Mouse (Mus musculus): Measurements from ENCODE around the gene Tcl1b5. TPM values are rescaled to one million over a fixed set of nuclear protein-coding genes. Genes with fewer than 3 reads are reported as not detected.
"Not testable (repeated sequence)": the region's sequence is repeated elsewhere in the genome, so short reads cannot be mapped to it uniquely, and the experiment has no call there.

Gene Tcl1b5
- polyA plus RNA-seq, 1 experiment from 2014 or later: not detected

DNA sequence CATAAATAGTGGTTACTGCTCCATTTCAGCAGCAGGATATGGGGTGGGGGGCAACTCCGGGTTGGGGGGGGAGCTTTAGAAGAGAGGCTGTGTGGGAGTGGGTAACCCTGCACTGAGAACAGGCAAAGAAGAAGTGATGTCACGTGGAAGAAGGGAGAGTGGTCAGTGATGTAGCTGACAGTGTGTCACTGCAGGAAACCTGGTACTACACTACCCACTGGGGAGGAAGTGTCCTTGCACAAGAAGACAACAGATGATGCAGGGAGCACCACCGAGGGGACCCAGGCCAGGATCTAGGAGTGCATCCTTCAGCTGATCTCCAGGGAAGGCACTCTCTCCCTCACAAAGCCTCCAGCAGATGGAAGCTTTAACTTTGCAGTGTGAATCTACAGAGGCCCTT lies 9.4 kb upstream of the Tcl1b5 start:
- H3K27me3 ChIP-seq (replicated peaks): no peaks in the 10 kb centered on the region
- no peaks in the 10 kb centered on the region for H3K9me3 ChIP-seq
- no peak overlapping the region for H3K4me3 ChIP-seq (replicated peaks)
- H3K4me2 ChIP-seq (replicated peaks): no peak overlapping the region
- ATAC-seq: no peak
- no peaks in the 10 kb centered on the region for H3K36me3 ChIP-seq
- no peak overlapping the region for H3K9ac ChIP-seq
- 71% methylated on average over 3 of the region's 3 CpGs for WGBS
- no peaks in the 10 kb centered on the region for H3K4me1 ChIP-seq (replicated peaks)
- no peak overlapping the region for H3K27ac ChIP-seq

DNA sequence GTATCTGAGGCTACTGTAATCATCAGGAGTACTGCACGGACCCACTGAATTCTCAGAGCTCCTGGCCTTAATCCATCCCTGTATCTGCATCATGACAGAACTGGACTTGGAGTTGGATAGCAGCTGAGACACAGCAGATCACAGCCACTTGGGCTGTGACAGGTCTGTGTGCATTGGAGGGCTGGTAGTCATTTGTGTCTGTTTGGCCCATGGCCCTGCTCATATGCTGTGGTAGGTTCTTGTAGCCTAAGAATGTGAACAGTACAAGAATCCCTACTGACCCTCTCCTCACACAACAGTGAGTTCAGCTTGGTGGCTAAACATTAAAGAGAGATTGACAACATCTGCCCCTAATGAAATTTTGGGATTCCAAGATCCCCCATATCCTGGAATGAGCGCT lies 2.8 kb upstream of the Tcl1b5 start:
- Histone ChIP-seq H3K9ac (no peak overlapping the region), H3K4me2 (replicated peaks) (no peak overlapping the region), H3K36me3 (no peaks in the 10 kb centered on the region), H3K4me3 (replicated peaks) (no peak overlapping the region), H3K27ac (no peak overlapping the region), H3K27me3 (replicated peaks) (no peaks in the 10 kb centered on the region), H3K4me1 (replicated peaks) (no peaks in the 10 kb centered on the region), H3K9me3 (no peaks in the 10 kb centered on the region)
- WGBS: 71% methylated on average over 2 of the region's 2 CpGs
- no peak for ATAC-seq

DNA sequence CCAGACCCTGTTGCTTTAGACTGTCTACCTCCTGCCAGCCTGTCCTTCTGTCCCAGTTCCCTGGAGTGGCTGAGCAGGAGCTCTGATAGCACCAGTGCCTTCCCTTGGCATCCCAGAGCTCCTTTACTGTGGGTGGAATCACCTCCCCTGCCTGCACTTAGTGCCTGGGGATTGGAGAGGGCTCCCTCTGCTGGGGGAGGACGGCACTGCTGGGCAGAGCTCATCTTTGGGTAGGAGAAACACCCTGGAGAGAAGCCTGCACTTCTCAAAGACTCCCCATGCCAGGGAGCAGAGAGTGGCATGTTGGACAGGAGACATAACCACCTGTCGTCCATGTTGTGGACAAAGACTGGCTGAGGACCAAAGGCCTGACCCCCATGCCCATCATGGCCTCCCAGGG lies 1.8 kb upstream of the Tcl1b5 start:
- not testable (repeated sequence) for ATAC-seq; H3K9me3 ChIP-seq; H3K36me3 ChIP-seq; H3K27ac ChIP-seq; H3K27me3 ChIP-seq (replicated peaks); H3K9ac ChIP-seq; H3K4me2 ChIP-seq (replicated peaks); H3K4me1 ChIP-seq (replicated peaks); H3K4me3 ChIP-seq (replicated peaks)
- WGBS: 27% methylated on average over 2 of the region's 2 CpGs

GRCm38 (mm10) chr12:105181040-105181644 lies 5.0 kb downstream of the Tcl1b5 start:
- WGBS: 76% methylated on average over 4 of the region's 4 CpGs
- H3K36me3 ChIP-seq; H3K27ac ChIP-seq; H3K27me3 ChIP-seq (replicated peaks); ATAC-seq; H3K4me1 ChIP-seq (replicated peaks); H3K9ac ChIP-seq; H3K4me2 ChIP-seq (replicated peaks); H3K9me3 ChIP-seq; H3K4me3 ChIP-seq (replicated peaks): not testable (repeated sequence)

DNA sequence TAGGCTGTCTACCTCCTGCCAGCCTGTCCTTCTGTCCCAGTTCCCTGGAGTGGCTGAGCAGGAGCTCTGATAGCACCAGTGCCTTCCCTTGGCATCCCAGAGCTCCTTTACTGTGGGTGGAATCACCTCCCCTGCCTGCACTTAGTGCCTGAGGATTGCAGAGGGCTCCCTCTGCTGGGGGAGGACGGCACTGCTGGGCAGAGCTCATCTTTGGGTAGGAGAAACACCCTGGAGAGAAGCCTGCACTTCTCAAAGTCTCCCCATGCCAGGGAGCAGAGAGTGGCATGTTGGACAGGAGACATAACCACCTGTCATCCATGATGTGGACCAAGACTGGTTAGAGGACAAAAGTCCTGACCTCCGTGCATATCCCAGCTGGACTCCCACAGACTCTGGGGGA lies 12.8 kb downstream of the Tcl1b5 start:
- not testable (repeated sequence) for H3K9ac ChIP-seq; H3K27me3 ChIP-seq (replicated peaks); H3K36me3 ChIP-seq; H3K4me2 ChIP-seq (replicated peaks); H3K4me3 ChIP-seq (replicated peaks); H3K4me1 ChIP-seq (replicated peaks); ATAC-seq; H3K9me3 ChIP-seq; H3K27ac ChIP-seq
- WGBS: 44% methylated on average over 2 of the region's 2 CpGs

DNA sequence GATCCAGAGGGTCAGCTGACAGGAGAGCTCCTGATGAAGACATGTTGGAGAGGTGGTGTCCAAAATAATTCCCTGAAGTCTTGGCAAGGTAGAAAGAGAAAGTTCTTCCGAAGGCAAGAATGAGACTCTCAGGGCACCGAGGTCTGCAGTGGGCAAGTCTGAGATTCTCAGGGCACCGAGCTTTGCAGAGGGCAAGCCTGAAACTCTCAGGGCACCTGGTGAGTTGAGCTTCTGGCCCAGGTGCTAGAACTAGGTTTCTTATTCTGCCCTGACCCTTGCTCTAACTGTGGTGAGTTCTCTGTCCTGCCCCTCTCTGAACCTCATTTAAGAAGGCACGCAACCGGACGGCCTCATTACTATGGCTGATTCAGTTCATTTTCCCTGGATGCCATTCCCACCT lies 14.6 kb downstream of the Tcl1b5 start, which contains the start of gene Tcl1b3:
Gene Tcl1b3 (plus strand): TSS at position 301 of the 400 bp plus-strand sequence.
- H3K4me3 ChIP-seq (replicated peaks); H3K36me3 ChIP-seq; H3K27me3 ChIP-seq (replicated peaks); H3K9ac ChIP-seq; H3K9me3 ChIP-seq; ATAC-seq; H3K27ac ChIP-seq; H3K4me1 ChIP-seq (replicated peaks); H3K4me2 ChIP-seq (replicated peaks): not testable (repeated sequence)
- WGBS: 87% methylated on average over 6 of the region's 6 CpGs

DNA sequence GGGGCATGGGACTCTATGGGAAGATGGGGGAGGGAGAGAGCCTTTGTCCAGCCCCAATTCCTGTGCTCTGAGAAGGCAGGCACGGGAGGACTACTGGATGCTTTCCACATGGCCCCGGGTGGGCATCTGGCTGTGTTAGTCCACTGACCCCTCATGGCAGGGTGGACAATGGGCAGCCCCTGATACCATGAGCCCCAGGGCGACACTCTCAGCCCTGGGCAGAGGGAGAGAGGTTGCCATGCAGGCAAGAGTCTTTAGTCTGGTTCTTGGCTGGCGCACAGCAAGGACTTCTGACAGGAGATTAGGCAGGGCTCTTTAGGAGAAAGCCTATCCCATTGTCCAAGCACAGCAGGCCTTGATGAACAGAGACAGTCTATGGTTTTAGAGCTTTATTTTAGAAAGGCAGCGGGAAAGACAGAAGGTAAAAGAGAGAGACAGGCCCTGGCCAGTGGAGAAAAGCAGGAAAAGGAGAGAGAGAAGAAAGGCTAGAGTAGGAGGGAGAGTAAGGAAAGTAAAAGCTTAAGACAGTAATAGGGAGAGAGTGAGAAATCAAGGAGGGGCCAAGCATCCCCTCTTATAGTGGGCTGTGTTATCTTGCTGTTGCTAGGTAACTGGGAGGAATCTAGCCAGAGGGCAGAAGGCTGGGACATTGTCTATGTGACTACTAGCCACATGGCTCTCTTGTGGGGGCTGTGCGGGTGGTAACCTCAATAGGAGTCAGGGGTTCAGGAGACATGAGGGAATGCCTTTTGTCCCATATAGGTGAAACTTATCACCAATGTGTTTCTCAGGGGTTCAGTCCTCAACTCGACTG lies 23.7 kb downstream of the Tcl1b5 start:
- not testable (repeated sequence) for ATAC-seq; H3K4me2 ChIP-seq (replicated peaks); H3K9me3 ChIP-seq; H3K36me3 ChIP-seq; H3K4me3 ChIP-seq (replicated peaks); H3K4me1 ChIP-seq (replicated peaks); H3K27me3 ChIP-seq (replicated peaks); H3K9ac ChIP-seq; H3K27ac ChIP-seq
- 67% methylated on average over 7 of the region's 7 CpGs for WGBS

DNA sequence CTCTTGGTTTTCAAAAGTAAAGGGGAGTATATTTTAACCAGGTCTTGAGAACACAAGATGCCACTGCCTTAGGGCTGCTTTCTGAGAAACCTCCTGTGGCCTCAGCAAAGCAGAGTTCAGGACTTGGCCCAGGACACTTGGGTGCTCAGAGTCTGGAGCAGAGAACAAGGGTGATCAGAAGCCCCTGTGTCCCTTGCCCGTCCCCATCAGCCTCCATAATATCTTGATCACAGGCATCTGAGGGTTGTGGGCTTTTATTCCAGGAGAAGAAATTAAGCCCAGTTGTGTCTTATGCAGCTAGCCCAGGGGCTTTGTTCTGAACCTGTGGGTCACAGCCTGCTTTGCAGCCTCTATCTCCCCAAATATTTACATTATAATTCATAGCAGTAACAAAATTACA lies 25.5 kb downstream of the Tcl1b5 start, which contains the start of gene Tcl1b4:
Gene Tcl1b4 (plus strand): TSS at position 301 of the 400 bp plus-strand sequence.
- not testable (repeated sequence) for H3K4me2 ChIP-seq (replicated peaks); H3K4me1 ChIP-seq (replicated peaks); ATAC-seq; H3K27ac ChIP-seq; H3K9ac ChIP-seq; H3K4me3 ChIP-seq (replicated peaks); H3K36me3 ChIP-seq; H3K9me3 ChIP-seq; H3K27me3 ChIP-seq (replicated peaks)
- WGBS: 90% methylated on average over 1 of the region's 1 CpGs

- H3K36me3 ChIP-seq: no peaks in the 10 kb centered on the region
- no peaks in the 10 kb centered on the region for H3K4me1 ChIP-seq (replicated peaks)
- no peak overlapping the region for H3K4me3 ChIP-seq (replicated peaks)
- H3K9me3 ChIP-seq: no peaks in the 10 kb centered on the region
- H3K27ac ChIP-seq: no peak overlapping the region
- no peak for ATAC-seq
- WGBS: 56% methylated on average over 1 of the region's 1 CpGs
- H3K27me3 ChIP-seq (replicated peaks): no peaks in the 10 kb centered on the region
- H3K9ac ChIP-seq: no peak overlapping the region
- H3K4me2 ChIP-seq (replicated peaks): no peak overlapping the region
Observed at GRCm38 (mm10) chr12:105207071-105207470, 30.9 kb downstream of the Tcl1b5 start.

GRCm38 (mm10) chr12:105208441-105208840 lies 32.3 kb downstream of the Tcl1b5 start:
- no peak overlapping the region for H3K4me3 ChIP-seq (replicated peaks)
- no peak for ATAC-seq
- H3K4me1 ChIP-seq (replicated peaks): no peaks in the 10 kb centered on the region
- no peaks in the 10 kb centered on the region for H3K9me3 ChIP-seq
- H3K27me3 ChIP-seq (replicated peaks): no peaks in the 10 kb centered on the region
- H3K9ac ChIP-seq: no peak overlapping the region
- H3K4me2 ChIP-seq (replicated peaks): no peak overlapping the region
- H3K27ac ChIP-seq: no peak overlapping the region
- WGBS: 96% methylated on average over 1 of the region's 1 CpGs
- H3K36me3 ChIP-seq: no peaks in the 10 kb centered on the region

GRCm38 (mm10) chr12:105209231-105209630 lies 33.1 kb downstream of the Tcl1b5 start:
- no peaks in the 10 kb centered on the region for H3K4me1 ChIP-seq (replicated peaks)
- 90% methylated on average over 7 of the region's 7 CpGs for WGBS
- no peaks in the 10 kb centered on the region for H3K36me3 ChIP-seq
- ATAC-seq: no peak
- no peak overlapping the region for H3K9ac ChIP-seq
- H3K27ac ChIP-seq: no peak overlapping the region
- no peak overlapping the region for H3K4me3 ChIP-seq (replicated peaks)
- H3K4me2 ChIP-seq (replicated peaks): no peak overlapping the region
- no peaks in the 10 kb centered on the region for H3K9me3 ChIP-seq
- no peaks in the 10 kb centered on the region for H3K27me3 ChIP-seq (replicated peaks)

GRCm38 (mm10) chr12:105217101-105217760 lies 41.1 kb downstream of the Tcl1b5 start:
- Histone ChIP-seq H3K27me3 (replicated peaks) (no peaks in the 10 kb centered on the region), H3K36me3 (no peaks in the 10 kb centered on the region)
- WGBS: 84% methylated on average over 7 of the region's 7 CpGs

More at GRCm38 (mm10) chr12:105217101-105217760, 41.1 kb downstream of the Tcl1b5 start:
- Histone ChIP-seq H3K4me1 (replicated peaks) (no peaks in the 10 kb centered on the region), H3K27ac (no peak overlapping the region), H3K4me3 (replicated peaks) (no peak overlapping the region), H3K9ac (no peak overlapping the region), H3K9me3 (no peaks in the 10 kb centered on the region), H3K4me2 (replicated peaks) (no peak overlapping the region)
- no peak for ATAC-seq
